Mouse (Mus musculus) lung, postnatal 0 days (tissue): ENCODE measurements around the gene Ggt5. TPM values are rescaled to one million over a fixed set of nuclear protein-coding genes. Genes with fewer than 3 reads are reported as not detected.
A peak's percentile ranks its signal among the peaks of the same experiment; 100 is the strongest.

ENCODE experiments used
- ATAC-seq: fragments of 200-750 bp; cut with Nextera tagmentation; 2 replicates; pipeline ENCODE4 v1.8.0; 2017; ENCODE audit warnings: moderate library complexity
- DNase-seq: peaks from one replicate; pipeline ENCODE4 v3.0.0-alpha.2; 2016; ENCODE audit warnings: low spot score
- H3K27ac ChIP-seq: fragments of 300-500 bp; sonication (generic); 2 replicates; pipeline ENCODE4 v1.5.1; 2014; ENCODE audit warnings: antibody characterized with exemption, mild to moderate bottlenecking, low read length, mixed read lengths
- H3K27me3 ChIP-seq: fragments of 300-500 bp; sonication (generic); replicated peaks from 2 replicates; pipeline ENCODE4 v1.6.1; 2014; ENCODE audit warnings: low read length, mixed read lengths; ENCODE audit not compliant: insufficient read depth
- H3K36me3 ChIP-seq: fragments of 300-500 bp; sonication (generic); 2 replicates; pipeline ENCODE4 v1.6.1; 2014; ENCODE audit warnings: low read length, mixed read lengths; ENCODE audit not compliant: insufficient read depth
- H3K4me1 ChIP-seq: fragments of 300-500 bp; sonication (generic); 2 replicates; pipeline ENCODE4 v1.6.1; 2014; ENCODE audit warnings: antibody characterized with exemption, low read depth, low read length, mixed read lengths; ENCODE audit not compliant: insufficient read depth
- H3K4me2 ChIP-seq: fragments of 300-500 bp; sonication (generic); replicated peaks from 2 replicates; pipeline ENCODE4 v1.6.1; 2014; ENCODE audit warnings: low read depth, mild to moderate bottlenecking, low read length, moderate library complexity, mixed read lengths
- H3K4me3 ChIP-seq: fragments of 300-500 bp; sonication (generic); 2 replicates; pipeline ENCODE4 v1.5.1; 2014; ENCODE audit warnings: low read depth, low read length
- H3K9ac ChIP-seq: fragments of 300-500 bp; sonication (generic); replicated peaks from 2 replicates; pipeline ENCODE4 v1.6.1; 2014; ENCODE audit warnings: low read depth, mild to moderate bottlenecking
- H3K9me3 ChIP-seq: fragments of 300-500 bp; sonication (generic); 2 replicates; pipeline ENCODE4 v1.6.1; 2016; ENCODE audit warnings: low read length, mixed read lengths
- CTCF ChIP-seq: IDR thresholded peaks from 2 replicates; pipeline ENCODE4 v1.5.1; 2016; ENCODE audit warnings: antibody characterized with exemption, mild to moderate bottlenecking
- EP300 ChIP-seq: IDR thresholded peaks from 2 replicates; pipeline ENCODE4 v1.6.1; 2016; ENCODE audit warnings: antibody characterized with exemption, mild to moderate bottlenecking, control low read depth
- WGBS: fragments of 180-500 bp; shearing (Covaris S2); extraction: QIAGEN DNeasy Blood & Tissue Kit; methylation state at CpG from one replicate; pipeline ENCODE4 v1.1.7; 2014; 5-methylcytosine and 5-hydroxymethylcytosine counted together
- polyA plus RNA-seq: library from polyadenylated mRNA; unstranded; fragments of >200 nt; fragmentation: Nextera tagmentation; extraction: Ambion mirVana; gene quantifications from 2 replicates; pipeline ENCODE4 v1.2.1, GENCODE M21; 2015

The Ggt5 gene
- polyA plus RNA-seq, 1 experiment from 2014 or later = 3.4 TPM

DNA sequence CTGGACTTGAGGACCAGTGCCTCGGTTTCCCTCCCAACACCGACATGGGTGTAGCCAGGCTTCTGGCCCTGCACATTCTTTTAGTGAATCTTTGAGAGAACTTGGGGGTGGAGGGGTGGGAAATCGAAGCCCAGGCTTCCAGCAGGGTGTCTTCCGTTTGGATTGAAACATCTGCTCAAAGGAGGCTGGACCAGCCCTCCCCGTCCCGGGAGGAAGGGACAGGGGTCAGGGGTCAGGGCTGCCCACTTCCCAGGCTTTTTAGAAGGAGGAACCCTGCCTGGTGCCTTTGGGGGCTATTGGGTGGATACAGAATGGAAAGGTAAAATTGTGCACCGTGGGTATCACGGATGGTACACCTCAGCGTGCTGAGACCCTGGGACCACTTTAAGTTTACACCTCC lies 17.2 kb upstream of the Ggt5 start:
- Histone ChIP-seq H3K9me3 (no peaks in the 10 kb centered on the region), H3K27ac (no peak overlapping the region), H3K27me3 (no peaks in the 10 kb centered on the region), H3K9ac (no peak overlapping the region), H3K36me3 (no peaks in the 10 kb centered on the region), H3K4me3 (no peak overlapping the region), H3K4me2 (no peak overlapping the region), H3K4me1 (no peaks in the 10 kb centered on the region)
- 55% methylated on average over 9 of the region's 9 CpGs for WGBS
- TF ChIP-seq EP300 (no peak), CTCF (no peak)
- ATAC-seq = no peak
- DNase-seq = no peak

DNA sequence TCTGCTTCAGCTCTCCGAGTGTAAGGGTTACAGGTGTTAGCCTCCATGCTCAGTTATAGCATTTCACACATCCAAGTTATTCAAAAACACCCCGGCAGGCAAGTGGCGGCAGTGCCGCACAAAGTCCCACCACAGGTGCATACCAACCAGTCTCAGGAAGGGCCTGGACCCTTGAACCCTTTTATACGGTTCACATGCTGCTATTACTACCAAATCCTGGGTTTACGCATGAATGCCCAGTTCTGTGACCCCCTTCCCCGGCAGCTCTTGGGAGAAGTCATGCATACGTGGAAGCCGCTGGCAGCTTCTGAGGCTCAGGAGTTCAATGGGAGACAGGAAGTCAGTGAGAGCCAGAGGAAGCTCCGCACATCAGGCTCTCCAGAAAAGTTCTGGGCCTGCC lies 16.0 kb upstream of the Ggt5 start:
- 75% methylated on average over 10 of the region's 10 CpGs for WGBS
- Histone ChIP-seq H3K36me3 (no peaks in the 10 kb centered on the region), H3K27me3 (no peaks in the 10 kb centered on the region), H3K4me3 (no peak overlapping the region), H3K4me1 (no peaks in the 10 kb centered on the region), H3K4me2 (no peak overlapping the region), H3K9me3 (no peaks in the 10 kb centered on the region), H3K9ac (no peak overlapping the region), H3K27ac (no peak overlapping the region)
- no peak for DNase-seq
- TF ChIP-seq CTCF = no peak
- no peak for TF ChIP-seq EP300
- ATAC-seq = no peak

DNA sequence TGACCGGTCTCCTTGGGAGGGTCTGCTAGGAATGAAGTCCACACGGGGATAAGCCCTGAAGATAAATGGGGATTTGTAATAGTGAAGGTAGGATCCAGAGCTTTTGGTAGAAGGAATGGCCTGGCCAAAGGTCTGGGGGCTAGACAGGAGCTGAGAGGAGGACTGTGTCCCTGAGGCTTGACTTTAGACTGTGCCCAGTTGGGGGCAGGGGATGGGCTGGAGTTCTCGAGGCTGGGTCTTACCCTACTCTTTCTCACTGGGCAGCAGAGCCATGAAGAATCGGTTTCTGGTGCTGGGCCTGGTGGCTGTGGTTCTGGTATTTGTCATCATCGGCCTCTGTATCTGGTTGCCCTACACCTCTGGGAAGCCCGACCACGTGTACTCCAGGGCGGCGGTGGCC lies 15.2 kb upstream of the Ggt5 start:
- H3K4me3 ChIP-seq = no peak overlapping the region
- no peak overlapping the region for H3K27ac ChIP-seq
- H3K9ac ChIP-seq = no peak overlapping the region
- WGBS = 86% methylated on average over 9 of the region's 9 CpGs
- H3K36me3 ChIP-seq = no peaks in the 10 kb centered on the region
- H3K4me2 ChIP-seq = no peak overlapping the region
- DNase-seq (no peak), ATAC-seq (no peak)
- no peaks in the 10 kb centered on the region for H3K9me3 ChIP-seq
- H3K4me1 ChIP-seq = no peaks in the 10 kb centered on the region
- no peak for TF ChIP-seq EP300
- TF ChIP-seq CTCF = no peak
- H3K27me3 ChIP-seq = no peaks in the 10 kb centered on the region

DNA sequence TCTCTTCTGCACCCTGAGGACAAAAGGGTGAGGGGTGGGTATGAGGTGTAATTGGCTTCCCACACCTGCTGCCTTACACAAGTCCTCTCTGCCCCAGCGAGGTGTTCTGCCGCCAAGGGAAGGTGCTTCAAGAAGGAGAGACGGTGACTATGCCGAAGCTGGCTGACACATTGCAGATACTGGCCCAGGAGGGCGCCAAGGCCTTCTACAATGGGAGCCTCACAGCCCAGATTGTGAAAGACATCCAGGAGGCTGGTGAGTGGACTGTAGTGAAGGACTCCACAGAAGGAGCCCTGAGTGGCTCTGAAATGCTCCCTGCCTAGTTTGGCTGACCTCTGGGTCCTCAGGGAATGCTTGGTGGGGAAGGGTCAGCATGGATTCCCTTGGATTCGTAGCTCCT lies 10.0 kb upstream of the Ggt5 start:
- no peak for ATAC-seq
- no peak for DNase-seq
- Histone ChIP-seq H3K9ac (no peak overlapping the region), H3K9me3 (no peaks in the 10 kb centered on the region), H3K4me3 (no peak overlapping the region), H3K36me3 (no peaks in the 10 kb centered on the region), H3K27me3 (no peaks in the 10 kb centered on the region), H3K4me1 (no peaks in the 10 kb centered on the region), H3K27ac (no peak overlapping the region), H3K4me2 (no peak overlapping the region)
- TF ChIP-seq EP300 = no peak
- TF ChIP-seq CTCF = no peak
- 70% methylated on average over 6 of the region's 6 CpGs for WGBS

DNA sequence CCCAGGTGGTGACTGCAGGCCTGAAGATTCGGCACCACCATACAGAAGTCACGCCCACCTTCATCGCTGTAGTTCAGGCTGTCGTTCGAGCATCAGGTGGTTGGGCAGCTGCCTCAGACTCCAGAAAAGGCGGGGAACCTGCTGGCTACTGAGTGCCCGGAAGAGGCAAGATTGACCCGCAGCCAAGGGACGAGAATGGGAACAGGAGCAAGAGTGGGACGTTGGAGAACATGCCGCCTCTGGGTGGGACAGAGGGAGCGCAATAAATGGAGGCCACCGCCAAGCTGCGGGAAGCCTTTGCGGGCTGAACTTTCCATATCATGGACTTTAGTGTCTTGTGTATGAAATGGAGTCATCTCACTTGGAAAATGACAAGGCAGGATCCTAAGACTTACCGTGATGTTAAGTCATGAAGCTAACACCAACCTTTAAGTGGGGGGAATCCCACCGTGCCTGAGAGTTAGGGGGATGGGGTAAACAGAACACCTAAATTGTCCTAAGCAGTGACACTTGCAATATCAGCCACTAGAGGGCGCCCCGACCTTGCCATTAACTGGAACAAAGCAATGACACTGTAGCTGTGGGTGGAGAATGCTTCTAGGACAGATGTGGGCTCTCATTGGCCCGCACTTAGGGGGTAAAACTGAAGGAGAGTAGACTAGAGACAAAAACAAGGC lies 3.1 kb upstream of the Ggt5 start:
- 20% methylated on average over 20 of the region's 20 CpGs for WGBS

DNA sequence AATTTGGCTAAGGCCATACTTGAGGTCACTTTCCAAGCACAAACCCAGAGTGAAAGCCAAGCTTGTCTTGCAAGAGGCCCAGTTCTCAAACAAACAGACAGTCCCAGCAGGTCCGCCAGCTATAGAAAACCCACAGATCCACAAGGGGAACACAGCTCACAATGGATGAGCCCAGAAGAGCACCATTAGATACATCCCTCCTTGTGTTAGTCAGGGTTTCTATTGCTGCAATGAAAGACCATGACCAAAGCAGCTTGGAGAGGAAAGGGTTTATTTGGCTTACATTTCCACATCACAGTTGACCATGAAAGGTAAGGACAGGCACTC lies 2.6 kb upstream of the Ggt5 start:
- DNase-seq (no peak), ATAC-seq (no peak)
- H3K4me2 ChIP-seq = no peak overlapping the region
- no peak overlapping the region for H3K4me3 ChIP-seq
- H3K9me3 ChIP-seq = no peaks in the 10 kb centered on the region
- H3K27ac ChIP-seq = no peak overlapping the region
- no peak for TF ChIP-seq CTCF
- TF ChIP-seq EP300 = 0 out of 2 replicates have a peak, but pooled peaks have one; percentile 9
- no peaks in the 10 kb centered on the region for H3K36me3 ChIP-seq
- H3K9ac ChIP-seq = no peak overlapping the region
- H3K4me1 ChIP-seq = peaks cover 23% of the 10 kb centered on the region; the same call in 1 of the 2 replicates
- H3K27me3 ChIP-seq = no peaks in the 10 kb centered on the region
- 70% methylated on average over 1 of the region's 1 CpGs for WGBS

More for the DNA sequence above, 3.1 kb upstream of the Ggt5 start:
- Histone ChIP-seq H3K4me3 (no peak overlapping the region), H3K4me1 (peaks cover 19% of the 10 kb centered on the region; the same call in 1 of the 2 replicates), H3K9me3 (no peaks in the 10 kb centered on the region), H3K27ac (no peak overlapping the region), H3K36me3 (no peaks in the 10 kb centered on the region), H3K27me3 (no peaks in the 10 kb centered on the region), H3K4me2 (no peak overlapping the region), H3K9ac (no peak overlapping the region)
- TF ChIP-seq EP300 (no peak), CTCF (peak; percentile 98)
- peak; percentile 71 for ATAC-seq
- peak; percentile 93 for DNase-seq
